Mouse (Mus musculus) left cerebral cortex, adult 18-20 months (tissue): ENCODE results near the gene Bri3. TPM values are rescaled to one million over a fixed set of nuclear protein-coding genes. Genes with fewer than 3 reads are reported as not detected.
A peak's percentile ranks its signal among the peaks of the same experiment; 100 is the strongest.

ENCODE experiments used
- DNase-seq, 2 experiments: peaks; one replicate each; pipeline ENCODE4 v3.0.0; 2021 to 2022; ENCODE audit warnings: low spot score in 2 of 2, mixed read lengths in 1 of 2
- total RNA-seq, 2 experiments: library from RNA; stranded (reverse); gene quantifications; 2 replicates each; pipeline ENCODE4 v1.2.3; 2021

Gene Bri3
- total RNA-seq, 2 experiments from 2014 or later = 67.8 to 73.6 TPM

DNA sequence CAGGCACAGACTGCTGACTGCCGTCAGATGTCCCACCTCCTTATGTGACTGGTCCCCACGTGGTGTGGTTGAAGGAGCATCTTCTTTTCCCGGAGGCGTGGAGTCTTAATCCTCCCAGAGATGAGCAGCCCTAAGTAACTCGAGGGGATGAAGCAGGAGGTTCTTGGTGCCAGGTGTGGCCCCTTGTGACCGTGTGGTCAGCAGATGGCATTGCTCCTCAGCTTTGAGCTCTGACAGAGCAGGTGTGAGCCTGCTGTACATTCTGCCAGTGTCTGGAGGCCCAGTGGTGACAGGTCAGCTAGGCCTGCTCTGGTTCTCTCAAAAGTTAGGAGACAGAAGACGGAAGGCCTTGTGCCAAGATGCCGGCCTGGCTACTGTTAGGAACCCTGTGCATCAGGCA, 16.2 kb downstream of the Bri3 start:
- no peak for DNase-seq

GRCm38 (mm10) chr5:144261309-144261708, 17.1 kb downstream of the Bri3 start:
- DNase-seq = no peak

DNA sequence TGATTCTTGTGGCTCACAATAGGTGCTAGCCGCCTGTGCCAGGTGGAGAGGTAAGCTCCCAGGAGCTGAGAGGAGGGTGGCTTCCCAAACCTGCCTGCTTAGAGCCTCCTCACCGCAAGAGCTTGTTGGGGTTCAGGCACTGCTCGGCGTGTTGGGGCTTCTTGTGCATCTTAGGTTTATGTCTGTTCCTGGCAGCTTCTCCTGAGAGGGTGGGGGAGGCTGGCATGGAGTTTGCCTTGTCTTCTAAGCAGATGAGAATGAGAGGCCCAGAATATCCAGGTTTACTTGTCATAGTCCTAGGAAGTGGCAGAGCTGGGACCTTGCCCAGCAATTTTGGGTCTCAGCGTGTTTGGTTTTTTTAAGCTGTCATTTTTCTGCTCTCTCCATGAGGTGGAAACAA, 17.6 kb downstream of the Bri3 start:
- peak; percentile 36 to 37 for DNase-seq

GRCm38 (mm10) chr5:144263082-144263481, 18.8 kb downstream of the Bri3 start:
- no peak for DNase-seq

GRCm38 (mm10) chr5:144263496-144263895, 19.3 kb downstream of the Bri3 start:
- no peak for DNase-seq

DNA sequence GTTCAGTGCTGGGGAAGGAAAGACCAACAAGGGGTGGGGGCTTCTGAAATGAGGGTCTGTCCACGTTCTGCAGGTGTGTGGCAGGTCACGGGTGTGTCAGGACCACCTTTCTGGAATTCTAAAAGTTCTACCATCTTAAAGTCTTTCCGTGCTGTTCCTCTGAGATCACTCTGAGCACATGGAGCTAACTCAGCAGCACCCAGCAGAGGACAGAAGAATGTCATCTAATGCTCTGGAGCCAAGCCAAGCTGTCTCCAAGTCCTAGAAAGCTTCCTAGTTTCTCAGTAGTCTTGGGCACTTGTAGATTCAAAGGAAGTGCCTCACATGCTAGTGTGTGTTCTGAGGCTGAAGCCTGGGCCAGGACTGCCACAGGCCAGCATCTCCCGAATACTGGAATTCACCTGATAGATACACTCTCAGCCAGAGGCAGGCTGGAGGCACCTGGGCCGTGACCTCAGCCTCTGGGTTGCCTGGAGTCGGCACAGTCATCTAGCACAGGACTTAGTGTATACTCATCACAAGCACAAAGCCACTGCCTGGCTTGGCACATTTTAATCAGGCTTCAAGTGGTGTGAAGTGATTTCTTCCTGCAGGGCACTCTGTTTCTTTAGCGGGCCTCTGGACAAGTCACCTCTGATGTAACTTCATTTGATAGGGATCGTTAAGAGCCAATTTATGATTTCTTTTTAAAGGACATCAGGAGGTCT, 23.5 kb downstream of the Bri3 start:
- DNase-seq = peak in 1 of 2 experiments; percentile 41

GRCm38 (mm10) chr5:144269926-144270325, 25.7 kb downstream of the Bri3 start:
- no peak for DNase-seq

DNA sequence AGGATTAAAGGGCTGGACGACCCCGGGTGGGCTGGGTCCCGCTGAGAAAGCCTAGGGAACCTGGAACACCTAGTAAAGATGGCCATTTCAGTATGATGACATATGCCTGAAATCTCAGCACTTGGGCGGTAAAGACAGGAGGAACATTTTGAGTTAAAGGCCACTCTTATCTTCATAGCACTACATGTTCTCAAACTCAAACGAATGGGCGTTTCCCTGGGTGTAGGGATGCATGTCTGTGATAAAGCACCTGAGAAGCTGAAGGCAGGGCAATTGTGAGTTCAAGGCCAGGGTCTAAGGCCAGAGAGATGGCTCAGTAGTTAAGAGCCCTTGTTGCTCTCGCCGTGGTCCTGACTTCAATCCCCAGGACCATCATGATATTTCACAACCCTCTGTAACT, 26.2 kb downstream of the Bri3 start:
- DNase-seq = no peak

- no peak for DNase-seq
These were observed 26.9 kb downstream of the Bri3 start for GRCm38 (mm10) chr5:144271118-144271517.

DNA sequence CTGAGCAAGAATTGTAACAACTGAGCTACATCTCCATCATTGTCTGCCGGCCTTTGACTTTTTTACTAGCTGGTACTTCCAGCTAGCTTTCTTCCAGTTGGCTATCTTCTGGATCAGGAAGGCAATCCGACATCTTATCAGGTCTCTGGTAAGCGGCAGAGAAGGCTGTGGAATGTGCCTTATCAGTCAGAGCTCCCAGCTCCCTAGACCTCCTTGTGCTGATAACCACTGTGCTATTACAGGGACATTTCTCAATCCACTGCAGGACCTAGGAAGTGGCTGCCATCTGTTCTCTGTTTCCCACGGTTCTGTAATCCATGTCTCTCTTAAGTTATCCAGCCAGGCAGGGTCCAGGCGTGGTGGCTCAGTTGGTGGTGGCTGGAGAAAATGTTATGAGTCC, 27.5 kb downstream of the Bri3 start:
- DNase-seq = no peak

GRCm38 (mm10) chr5:144274904-144275303, 30.7 kb downstream of the Bri3 start:
- no peak for DNase-seq

- no peak for DNase-seq
These were observed 32.8 kb downstream of the Bri3 start for GRCm38 (mm10) chr5:144276898-144277630.

DNA sequence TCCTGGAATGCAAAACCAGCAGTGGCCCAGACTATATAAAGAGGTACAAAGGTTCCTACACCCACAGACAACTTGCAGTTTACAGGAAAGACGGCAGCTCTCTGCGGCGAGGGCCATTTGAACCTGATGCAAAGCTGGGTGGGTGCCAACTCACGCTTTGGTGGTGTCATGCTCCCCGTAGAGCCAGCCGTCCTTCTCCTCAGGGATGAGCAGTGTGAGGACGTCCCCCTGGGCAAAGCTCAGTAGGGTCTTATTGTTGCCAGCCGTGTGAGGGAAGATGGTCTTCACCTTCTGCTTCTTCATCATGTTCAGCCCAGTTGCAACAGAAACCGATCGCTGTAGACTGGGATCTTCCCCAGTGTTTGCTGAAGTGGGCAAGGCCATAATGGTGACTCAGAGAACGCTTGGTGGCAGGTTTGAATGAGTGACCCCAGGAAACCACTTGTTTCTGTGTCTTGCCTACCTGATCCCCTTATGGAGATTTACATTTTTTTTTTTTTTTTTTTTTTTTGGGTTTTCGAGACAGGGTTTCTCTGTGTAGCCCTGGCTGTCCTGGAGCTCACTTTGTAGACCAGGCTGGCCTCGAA, 34.2 kb downstream of the Bri3 start:
- DNase-seq = no peak

- DNase-seq = no peak
These were observed 34.9 kb downstream of the Bri3 start for GRCm38 (mm10) chr5:144279081-144279541.

GRCm38 (mm10) chr5:144279926-144280325, 35.7 kb downstream of the Bri3 start:
- DNase-seq = no peak

DNA sequence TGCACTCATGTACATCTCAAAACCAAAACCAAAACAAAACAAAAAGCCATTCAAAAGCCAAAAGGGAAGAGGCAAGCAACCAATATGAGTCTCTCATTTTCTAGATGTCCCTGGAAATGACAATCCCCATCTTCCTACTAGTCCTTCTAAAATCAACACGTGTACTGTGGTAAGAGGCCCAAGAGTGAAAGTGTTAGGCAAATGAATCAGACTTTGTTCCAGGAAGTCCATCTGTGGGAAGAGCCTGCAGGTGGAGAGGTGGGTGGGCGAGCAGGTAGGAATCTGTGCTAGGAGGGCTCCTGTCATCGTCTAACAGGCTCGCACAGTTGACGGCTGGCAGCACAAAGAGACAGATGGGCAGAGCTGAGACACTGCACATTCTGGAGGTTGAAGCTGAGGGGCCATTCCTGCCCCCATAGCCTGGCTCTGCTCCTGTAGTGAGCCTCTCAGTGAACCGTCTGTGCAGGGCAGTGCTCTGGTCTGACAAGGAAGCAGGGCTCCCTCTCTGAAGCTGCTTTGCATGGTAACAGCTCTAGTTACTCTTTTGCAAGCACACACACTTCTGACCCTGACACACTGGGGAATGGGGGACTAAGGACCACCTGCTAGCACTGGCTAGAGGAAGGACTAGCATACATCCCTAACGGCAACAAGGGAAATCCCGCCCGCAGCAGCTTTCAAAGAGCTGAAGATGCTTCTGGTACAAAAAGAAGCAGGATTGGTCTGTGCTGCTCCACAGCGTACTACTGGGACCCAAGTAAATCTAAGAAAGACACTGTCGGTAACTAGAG, 38.4 kb downstream of the Bri3 start:
- no peak for DNase-seq

GRCm38 (mm10) chr5:144283551-144284031, 39.4 kb downstream of the Bri3 start:
- DNase-seq = no peak

DNA sequence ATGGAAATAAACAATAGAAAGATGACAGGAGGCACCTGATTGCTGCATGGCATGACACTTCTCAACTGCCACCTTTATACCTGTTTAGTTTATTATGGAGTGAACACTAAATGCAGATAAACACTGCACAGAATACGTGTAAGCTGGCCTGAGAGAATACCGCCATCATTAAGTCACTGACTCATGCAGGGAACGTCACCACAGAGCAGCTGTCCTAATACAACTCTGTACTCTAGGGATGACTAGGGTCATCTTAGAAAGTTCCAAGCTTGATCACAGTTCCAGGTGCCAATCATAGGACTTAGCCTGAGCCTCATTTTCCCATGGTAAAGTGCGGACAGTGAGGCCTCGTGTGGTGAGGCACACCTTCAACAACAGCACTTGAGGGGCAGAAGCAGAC, 40.4 kb downstream of the Bri3 start:
- no peak for DNase-seq

GRCm38 (mm10) chr5:144286591-144287266, 42.5 kb downstream of the Bri3 start:
- no peak for DNase-seq

GRCm38 (mm10) chr5:144287267-144287820, 43.1 kb downstream of the Bri3 start:
- DNase-seq = no peak
